Mouse (Mus musculus) liver, embryonic 14.5 days (tissue): ENCODE data around the gene Pipox.

Experiments used
- CTCF ChIP-seq: IDR thresholded peaks from 2 replicates; pipeline ENCODE4 v1.5.1; 2016; ENCODE audit warnings: antibody characterized with exemption, low read depth, control low read depth
- EP300 ChIP-seq: IDR thresholded peaks from 2 replicates; pipeline ENCODE4 v1.6.1; 2016; ENCODE audit warnings: antibody characterized with exemption, low read depth

DNA sequence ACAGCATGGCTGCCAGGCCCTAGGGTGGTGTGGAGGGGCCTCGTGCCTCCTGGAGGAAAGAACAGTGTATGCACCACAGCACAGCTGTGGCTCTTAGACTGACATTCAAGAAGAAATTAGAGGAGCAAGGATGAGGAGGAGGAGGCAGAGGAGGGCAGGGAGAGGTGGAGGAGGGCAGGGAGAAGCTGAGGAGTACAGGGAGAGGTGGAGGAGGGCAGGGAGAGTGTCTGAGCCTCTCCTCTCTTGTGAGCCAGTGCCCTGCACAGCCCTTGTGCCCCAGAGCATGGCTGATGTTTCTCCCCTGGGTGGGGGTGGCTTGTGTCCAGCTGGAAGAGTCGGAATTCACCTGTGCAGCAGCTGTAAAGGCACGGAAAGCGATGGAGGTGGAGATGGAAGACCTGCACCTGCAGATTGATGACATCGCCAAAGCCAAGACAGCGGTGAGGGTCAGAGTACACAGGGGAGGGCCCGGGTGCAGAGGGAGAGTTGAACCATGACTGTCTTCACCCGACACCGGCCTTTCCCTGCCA lies 46.2 kb downstream of the Pipox start:
- TF ChIP-seq CTCF (no peak), EP300 (no peak)
